ENCODE assay signal across 8 mouse cellular contexts in genomic region chr16:14316884-14317876, GRCm38 (mm10). TPM values are rescaled to one million over a fixed set of nuclear protein-coding genes. Genes with fewer than 3 reads are reported as not detected.
A peak's percentile ranks its signal among the peaks of the same experiment; 100 is the strongest.
DNase-seq lines count a peak whose midpoint lies in the region; ATAC-seq lines count a peak whose summit lies in the region.

Fopnl (minus strand) TSS chr16:14317405.

- peak; percentile 95 for DNase-seq in Muller cell, postnatal 12 days (ENCODE audit: inconsistent ontology term)
- peak; percentile 99 for DNase-seq in cerebellum, adult 9-11 months
- DNase-seq in frontal cortex, adult 2 months (ENCODE audit: extremely low spot score in 1 of 2, low spot score in 1 of 2): peak; percentile 94 to 98
- peak; percentile 93 for DNase-seq in hindbrain, embryonic 11.5 days (ENCODE audit: low spot score)
- peak; percentile 98 for DNase-seq in layer of hippocampus, postnatal 10 days (ENCODE audit: low spot score in 2 of 2)
- DNase-seq in lung, postnatal 10 days: peak; percentile 99
- DNase-seq in ovary, postnatal 36 days (ENCODE audit: low spot score): peak; percentile 97
- DNase-seq in thymus, postnatal 25 days: peak; percentile 94

- 4% methylated on average over 51 of the region's 51 CpGs for WGBS in hindbrain, embryonic 11.5 days

- H3K27me3 ChIP-seq in hindbrain, embryonic 11.5 days (ENCODE audit: control insufficient read depth, insufficient read depth, low read length): no peaks in the 10 kb centered on the region

- no peaks in the 10 kb centered on the region for H3K9me3 ChIP-seq in hindbrain, embryonic 11.5 days (ENCODE audit: control insufficient read depth, low read length)

- H3K36me3 ChIP-seq in hindbrain, embryonic 11.5 days (ENCODE audit: control insufficient read depth, insufficient read depth, low read length): no peaks in the 10 kb centered on the region

- peak within 1 kb of the TSS; percentile 89 for H3K9ac ChIP-seq in hindbrain, embryonic 11.5 days (ENCODE audit: low read depth, low read length)

- peak; percentile 100 for ATAC-seq in hindbrain, embryonic 11.5 days (ENCODE audit: low FRiP score)

- peak within 1 kb of the TSS; percentile 75 for H3K27ac ChIP-seq in hindbrain, embryonic 11.5 days (ENCODE audit: low read depth, low read length)

- peak within 1 kb of the TSS; percentile 70 for H3K4me2 ChIP-seq in hindbrain, embryonic 11.5 days (replicated peaks; ENCODE audit: low read depth, low read length)

- H3K4me1 ChIP-seq in hindbrain, embryonic 11.5 days (replicated peaks; ENCODE audit: control insufficient read depth, insufficient read depth, low read length): no peaks in the 10 kb centered on the region

- peak within 1 kb of the TSS; percentile 70 for H3K4me3 ChIP-seq in hindbrain, embryonic 11.5 days (ENCODE audit: low read depth, low read length)

RNA-seq across cellular contexts. Expression of gene Fopnl, which starts in this region (rescaled TPM):
- polyA plus RNA-seq in frontal cortex, adult 2 months (2012; rRNA removed): 75.0 and 80.5 TPM in 2 replicates
- 181 and 187 TPM in 2 replicates for polyA plus RNA-seq in hindbrain, embryonic 11.5 days (2014; fragmentation: Nextera tagmentation; extraction: Ambion mirVana)
- 10 to 100 TPM; 48.1 to 58.8 TPM for total RNA-seq in layer of hippocampus, postnatal 10 days (2021)

Comparison
In these comparisons a context has a peak if more than half of its experiments do, and no peak if none do; other contexts are left out.
1. Peak in every context shown above with its lines: DNase-seq, ATAC-seq, H3K4me3 ChIP-seq and H3K27ac ChIP-seq.